Mouse (Mus musculus): Measurements from ENCODE around the gene Olfr569. TPM values are rescaled to one million over a fixed set of nuclear protein-coding genes. Genes with fewer than 3 reads are reported as not detected.

Gene Olfr569
- polyA plus RNA-seq (2012; ENCODE audit: insufficient read depth, insufficient read length, missing spikeins), result not detected in 2 replicates

- no peaks in the 10 kb centered on the region for H3K4me1 ChIP-seq (ENCODE audit: control insufficient read depth, insufficient read depth, insufficient read length, low read length)
- H3K27ac ChIP-seq (replicated peaks; ENCODE audit: low read depth, low read length), result no peak within 1 kb of the TSS
- no peak within 1 kb of the TSS for H3K4me3 ChIP-seq (ENCODE audit: insufficient read depth, low read depth, low read length)
These were observed at the start of gene Olfr569 for GRCm38 (mm10) chr7:102890782-102891181. Gene Olfr569 (minus strand): TSS chr7:102890882.

GRCm38 (mm10) chr7:102927105-102927504, 36.4 kb upstream of the Olfr569 start:
- H3K27ac ChIP-seq (replicated peaks; ENCODE audit: low read depth, low read length), result no peak overlapping the region
- H3K4me1 ChIP-seq (ENCODE audit: control insufficient read depth, insufficient read depth, insufficient read length, low read length), result no peaks in the 10 kb centered on the region
- no peak overlapping the region for H3K4me3 ChIP-seq (ENCODE audit: insufficient read depth, low read depth, low read length)

- no peak within 1 kb of the TSS for H3K27ac ChIP-seq (replicated peaks; ENCODE audit: low read depth, low read length)
These were observed 33.4 kb upstream of the Olfr569 start, which contains the start of gene Olfr572 for GRCm38 (mm10) chr7:102924109-102924508. Gene Olfr572 (plus strand): TSS chr7:102924409.

GRCm38 (mm10) chr7:102919632-102920031, 28.9 kb upstream of the Olfr569 start:
- Histone ChIP-seq H3K27ac (replicated peaks; ENCODE audit: low read depth, low read length) (no peak overlapping the region), H3K4me1 (ENCODE audit: control insufficient read depth, insufficient read depth, insufficient read length, low read length) (no peaks in the 10 kb centered on the region), H3K4me3 (ENCODE audit: insufficient read depth, low read depth, low read length) (no peak overlapping the region)

More at GRCm38 (mm10) chr7:102924109-102924508, 33.4 kb upstream of the Olfr569 start, which contains the start of gene Olfr572:
- Histone ChIP-seq H3K4me1 (ENCODE audit: control insufficient read depth, insufficient read depth, insufficient read length, low read length) (no peaks in the 10 kb centered on the region), H3K4me3 (ENCODE audit: insufficient read depth, low read depth, low read length) (no peak within 1 kb of the TSS)

GRCm38 (mm10) chr7:102917032-102917875, 26.6 kb upstream of the Olfr569 start, which contains the start of gene Olfr571:
Gene Olfr571 (minus strand): TSS chr7:102917536.
- H3K4me1 ChIP-seq (ENCODE audit: control insufficient read depth, insufficient read depth, insufficient read length, low read length), result no peaks in the 10 kb centered on the region
- H3K4me3 ChIP-seq (ENCODE audit: insufficient read depth, low read depth, low read length), result no peak within 1 kb of the TSS
- H3K27ac ChIP-seq (replicated peaks; ENCODE audit: low read depth, low read length), result no peak within 1 kb of the TSS

- Histone ChIP-seq H3K4me1 (ENCODE audit: control insufficient read depth, insufficient read depth, insufficient read length, low read length) (no peaks in the 10 kb centered on the region), H3K27ac (replicated peaks; ENCODE audit: low read depth, low read length) (no peak overlapping the region), H3K4me3 (ENCODE audit: insufficient read depth, low read depth, low read length) (no peak overlapping the region)
These were observed 25.7 kb upstream of the Olfr569 start for GRCm38 (mm10) chr7:102916405-102916804.

- no peak overlapping the region for H3K4me3 ChIP-seq (ENCODE audit: insufficient read depth, low read depth, low read length)
- H3K27ac ChIP-seq (replicated peaks; ENCODE audit: low read depth, low read length), result no peak overlapping the region
- no peaks in the 10 kb centered on the region for H3K4me1 ChIP-seq (ENCODE audit: control insufficient read depth, insufficient read depth, insufficient read length, low read length)
These were observed 24.6 kb upstream of the Olfr569 start for GRCm38 (mm10) chr7:102915261-102915660.

- Histone ChIP-seq H3K4me3 (ENCODE audit: insufficient read depth, low read depth, low read length) (no peak within 1 kb of the TSS), H3K4me1 (ENCODE audit: control insufficient read depth, insufficient read depth, insufficient read length, low read length) (no peaks in the 10 kb centered on the region), H3K27ac (replicated peaks; ENCODE audit: low read depth, low read length) (no peak within 1 kb of the TSS)
These were observed 13.9 kb downstream of the Olfr569 start, which contains the start of gene Olfr568 for GRCm38 (mm10) chr7:102876822-102877221. Gene Olfr568 (plus strand): TSS chr7:102877122.

- H3K4me3 ChIP-seq (ENCODE audit: insufficient read depth, low read depth, low read length), result no peak within 1 kb of the TSS
- no peak within 1 kb of the TSS for H3K27ac ChIP-seq (replicated peaks; ENCODE audit: low read depth, low read length)
- no peaks in the 10 kb centered on the region for H3K4me1 ChIP-seq (ENCODE audit: control insufficient read depth, insufficient read depth, insufficient read length, low read length)
These were observed 32.0 kb downstream of the Olfr569 start, which contains the start of gene Olfr566 for GRCm38 (mm10) chr7:102858665-102859064. Gene Olfr566 (minus strand): TSS chr7:102858765.

- Histone ChIP-seq H3K4me3 (ENCODE audit: insufficient read depth, low read depth, low read length) (no peak overlapping the region), H3K4me1 (ENCODE audit: control insufficient read depth, insufficient read depth, insufficient read length, low read length) (no peaks in the 10 kb centered on the region), H3K27ac (replicated peaks; ENCODE audit: low read depth, low read length) (no peak overlapping the region)
These were observed 34.9 kb downstream of the Olfr569 start for GRCm38 (mm10) chr7:102855807-102856206.

Other genes starting within 250 kb of the Olfr569 start
- gene Olfr555, start 232.1 kb downstream of the Olfr569 start, polyA plus RNA-seq (2012; ENCODE audit: insufficient read depth, insufficient read length, missing spikeins), result not detected in 2 replicates
- not detected in 2 replicates for gene Olfr556, start 226.0 kb downstream of the Olfr569 start, polyA plus RNA-seq (2012; ENCODE audit: insufficient read depth, insufficient read length, missing spikeins)
- 6.3 and 7.5 TPM in 2 replicates for gene Trim68, start 203.6 kb downstream of the Olfr569 start, polyA plus RNA-seq (2012; ENCODE audit: insufficient read depth, insufficient read length, missing spikeins)
- gene Olfr557, start 195.0 kb downstream of the Olfr569 start, polyA plus RNA-seq (2012; ENCODE audit: insufficient read depth, insufficient read length, missing spikeins), result not detected in 2 replicates
- 1.3 and 2.3 TPM in 2 replicates for gene Olfr558, start 188.7 kb downstream of the Olfr569 start, polyA plus RNA-seq (2012; ENCODE audit: insufficient read depth, insufficient read length, missing spikeins)
- not detected in 2 replicates for gene Olfr33, start 171.8 kb downstream of the Olfr569 start, polyA plus RNA-seq (2012; ENCODE audit: insufficient read depth, insufficient read length, missing spikeins)
- gene Olfr559, start 163.4 kb downstream of the Olfr569 start, polyA plus RNA-seq (2012; ENCODE audit: insufficient read depth, insufficient read length, missing spikeins), result not detected in 2 replicates
- not detected in 2 replicates for gene Olfr560, start 131.5 kb downstream of the Olfr569 start, polyA plus RNA-seq (2012; ENCODE audit: insufficient read depth, insufficient read length, missing spikeins)
- 1.3 TPM in 1 of 2 replicates, not detected in the other for gene Olfr78, start 131.4 kb downstream of the Olfr569 start, polyA plus RNA-seq (2012; ENCODE audit: insufficient read depth, insufficient read length, missing spikeins)
- gene Olfr561, start 119.7 kb downstream of the Olfr569 start, polyA plus RNA-seq (2012; ENCODE audit: insufficient read depth, insufficient read length, missing spikeins), result not detected in 2 replicates
- gene Olfr564, start 87.4 kb downstream of the Olfr569 start, polyA plus RNA-seq (2012; ENCODE audit: insufficient read depth, insufficient read length, missing spikeins), result not detected in 2 replicates
- not detected in 2 replicates for gene Olfr566, start 32.1 kb downstream of the Olfr569 start, polyA plus RNA-seq (2012; ENCODE audit: insufficient read depth, insufficient read length, missing spikeins)
- not detected in 2 replicates for gene Olfr568, start 13.8 kb downstream of the Olfr569 start, polyA plus RNA-seq (2012; ENCODE audit: insufficient read depth, insufficient read length, missing spikeins)
- not detected in 2 replicates for gene Olfr570, start 3.7 kb upstream of the Olfr569 start, polyA plus RNA-seq (2012; ENCODE audit: insufficient read depth, insufficient read length, missing spikeins)
- 0.28 TPM in 1 of 2 replicates, not detected in the other for gene Olfr571, start 26.7 kb upstream of the Olfr569 start, polyA plus RNA-seq (2012; ENCODE audit: insufficient read depth, insufficient read length, missing spikeins)
- not detected in 2 replicates for gene Olfr572, start 33.5 kb upstream of the Olfr569 start, polyA plus RNA-seq (2012; ENCODE audit: insufficient read depth, insufficient read length, missing spikeins)
- gene Olfr573-ps1, start 51.7 kb upstream of the Olfr569 start, polyA plus RNA-seq (2012; ENCODE audit: insufficient read depth, insufficient read length, missing spikeins), result not detected in 2 replicates
- not detected in 2 replicates for gene Olfr574, start 57.6 kb upstream of the Olfr569 start, polyA plus RNA-seq (2012; ENCODE audit: insufficient read depth, insufficient read length, missing spikeins)
- gene Olfr575, start 67.9 kb upstream of the Olfr569 start, polyA plus RNA-seq (2012; ENCODE audit: insufficient read depth, insufficient read length, missing spikeins), result not detected in 2 replicates
- not detected in 2 replicates for gene Olfr576, start 71.8 kb upstream of the Olfr569 start, polyA plus RNA-seq (2012; ENCODE audit: insufficient read depth, insufficient read length, missing spikeins)
- not detected in 2 replicates for gene Olfr577, start 85.1 kb upstream of the Olfr569 start, polyA plus RNA-seq (2012; ENCODE audit: insufficient read depth, insufficient read length, missing spikeins)
- gene Olfr578, start 98.4 kb upstream of the Olfr569 start, polyA plus RNA-seq (2012; ENCODE audit: insufficient read depth, insufficient read length, missing spikeins), result not detected in 2 replicates
- not detected in 2 replicates for gene Olfr582, start 147.1 kb upstream of the Olfr569 start, polyA plus RNA-seq (2012; ENCODE audit: insufficient read depth, insufficient read length, missing spikeins)
- gene Olfr583, start 160.4 kb upstream of the Olfr569 start, polyA plus RNA-seq (2012; ENCODE audit: insufficient read depth, insufficient read length, missing spikeins), result not detected in 2 replicates
- gene Olfr584, start 191.0 kb upstream of the Olfr569 start, polyA plus RNA-seq (2012; ENCODE audit: insufficient read depth, insufficient read length, missing spikeins), result not detected in 2 replicates
- gene Olfr585, start 206.8 kb upstream of the Olfr569 start, polyA plus RNA-seq (2012; ENCODE audit: insufficient read depth, insufficient read length, missing spikeins), result not detected in 2 replicates
- gene Olfr586, start 234.8 kb upstream of the Olfr569 start, polyA plus RNA-seq (2012; ENCODE audit: insufficient read depth, insufficient read length, missing spikeins), result not detected in 2 replicates
- not detected in 2 replicates for gene Olfr588-ps1, start 250.0 kb upstream of the Olfr569 start, polyA plus RNA-seq (2012; ENCODE audit: insufficient read depth, insufficient read length, missing spikeins)

Measured in brown adipose tissue, adult 24 weeks (tissue).